Mouse (Mus musculus): ENCODE measurements around the gene Pdlim3. TPM values are rescaled to one million over a fixed set of nuclear protein-coding genes. Genes with fewer than 3 reads are reported as not detected.

Pdlim3 gene
- polyA plus RNA-seq, 1 experiment from 2014 or later, result 5.1 TPM

DNA sequence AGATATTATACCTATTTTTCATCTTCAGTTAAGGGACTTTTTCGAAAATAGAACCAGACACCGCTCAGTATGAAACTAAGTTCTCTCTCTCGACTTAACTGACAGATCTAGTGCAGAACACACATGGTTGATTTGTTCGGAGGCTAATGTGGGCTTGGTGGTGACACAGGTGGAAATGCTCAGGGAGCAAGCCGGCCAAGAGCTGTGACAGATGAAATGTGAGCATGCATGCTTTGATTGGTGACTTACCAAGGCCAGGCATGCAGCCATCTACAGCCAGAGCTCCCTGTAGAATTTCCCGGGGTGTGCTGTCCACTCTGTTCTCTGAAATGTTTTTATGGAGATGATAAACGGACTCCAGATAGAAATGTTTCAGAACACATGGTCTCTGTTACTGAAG, 13.2 kb upstream of the Pdlim3 start:
- Histone ChIP-seq H3K4me2 (ENCODE audit: low read depth, low read length) (no peak overlapping the region), H3K27ac (ENCODE audit: low read length) (no peak overlapping the region), H3K4me1 (ENCODE audit: control insufficient read depth, low read depth, low read length) (no peaks in the 10 kb centered on the region), H3K27me3 (ENCODE audit: control insufficient read depth, insufficient read depth, low read depth, low read length) (no peaks in the 10 kb centered on the region), H3K4me3 (ENCODE audit: low read depth, low read length) (no peak overlapping the region), H3K36me3 (ENCODE audit: control insufficient read depth, insufficient read depth) (no peaks in the 10 kb centered on the region), H3K9ac (ENCODE audit: low read depth, low read length) (no peak overlapping the region), H3K9me3 (replicated peaks; ENCODE audit: control insufficient read depth, low read length) (no peaks in the 10 kb centered on the region)
- ATAC-seq (ENCODE audit: low read depth), result no peak
- WGBS (ENCODE audit: insufficient replicate concordance), result 69% methylated on average over 7 of the region's 7 CpGs

DNA sequence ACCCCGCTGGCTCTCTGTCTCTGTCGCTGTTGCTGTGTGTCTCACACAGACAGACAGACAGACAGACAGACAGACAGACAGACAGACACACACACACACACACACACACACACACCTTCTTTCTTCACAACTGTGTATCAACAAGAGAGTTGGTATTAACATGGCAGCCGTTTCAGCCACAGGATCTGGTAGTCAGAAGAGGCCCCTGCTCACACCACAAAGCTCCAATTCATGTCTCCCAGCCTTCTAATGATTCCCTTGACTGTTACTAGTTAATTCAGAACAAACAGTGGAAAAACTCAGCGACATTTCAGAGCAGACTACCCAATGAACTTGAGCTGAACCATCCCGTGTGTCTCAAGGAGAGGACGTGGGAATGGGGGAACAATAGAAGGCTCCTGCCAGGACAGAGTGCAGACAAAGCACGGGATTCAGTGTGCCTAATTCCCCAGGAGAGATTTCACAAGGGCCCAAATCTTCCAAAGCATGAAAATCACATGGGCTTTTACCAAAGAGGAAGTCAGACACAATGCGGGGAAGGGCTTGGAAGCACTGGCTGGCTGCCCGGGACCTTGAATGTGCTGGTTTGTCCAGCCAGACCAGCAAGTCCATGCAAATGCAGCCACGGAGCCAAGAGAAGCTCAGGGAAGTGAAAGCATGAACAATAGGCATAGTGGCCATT, 10.2 kb upstream of the Pdlim3 start:
- Histone ChIP-seq H3K9me3 (replicated peaks; ENCODE audit: control insufficient read depth, low read length) (no peaks in the 10 kb centered on the region), H3K36me3 (ENCODE audit: control insufficient read depth, insufficient read depth) (no peaks in the 10 kb centered on the region), H3K4me2 (ENCODE audit: low read depth, low read length) (no peak overlapping the region), H3K4me3 (ENCODE audit: low read depth, low read length) (no peak overlapping the region), H3K4me1 (ENCODE audit: control insufficient read depth, low read depth, low read length) (no peaks in the 10 kb centered on the region), H3K9ac (ENCODE audit: low read depth, low read length) (no peak overlapping the region), H3K27me3 (ENCODE audit: control insufficient read depth, insufficient read depth, low read depth, low read length) (no peaks in the 10 kb centered on the region), H3K27ac (ENCODE audit: low read length) (no peak overlapping the region)
- peak; percentile 37; the same call in 1 of the 2 replicates for ATAC-seq (ENCODE audit: low read depth)
- 23% methylated on average over 10 of the region's 10 CpGs for whole genome bisulfite sequencing (ENCODE audit: insufficient replicate concordance)

DNA sequence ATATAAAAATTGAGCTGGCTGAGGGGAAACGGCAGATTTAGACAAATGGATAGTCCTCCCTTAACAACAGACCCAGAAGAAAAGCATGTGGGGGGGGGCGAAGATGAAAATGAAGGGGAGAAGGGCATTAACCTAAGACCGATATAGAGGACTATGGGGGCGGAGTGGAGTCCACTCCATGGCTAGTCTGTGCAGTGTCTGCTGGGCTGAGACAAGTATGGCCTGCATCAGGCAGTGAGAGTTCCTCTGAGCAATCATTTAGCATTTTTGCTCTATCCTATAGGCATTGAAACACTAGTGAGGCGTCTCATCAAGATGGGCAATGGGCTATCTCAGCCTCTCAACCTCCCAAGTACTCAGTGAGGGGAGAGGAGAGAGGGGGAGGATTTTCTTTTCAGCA, 8.9 kb upstream of the Pdlim3 start:
- no peak for ATAC-seq (ENCODE audit: low read depth)
- WGBS (ENCODE audit: insufficient replicate concordance), result 60% methylated on average over 5 of the region's 5 CpGs
- no peaks in the 10 kb centered on the region for H3K4me1 ChIP-seq (ENCODE audit: control insufficient read depth, low read depth, low read length)
- no peak overlapping the region for H3K9ac ChIP-seq (ENCODE audit: low read depth, low read length)
- no peaks in the 10 kb centered on the region for H3K9me3 ChIP-seq (replicated peaks; ENCODE audit: control insufficient read depth, low read length)
- no peaks in the 10 kb centered on the region for H3K36me3 ChIP-seq (ENCODE audit: control insufficient read depth, insufficient read depth)
- H3K4me2 ChIP-seq (ENCODE audit: low read depth, low read length), result no peak overlapping the region
- no peaks in the 10 kb centered on the region for H3K27me3 ChIP-seq (ENCODE audit: control insufficient read depth, insufficient read depth, low read depth, low read length)
- no peak overlapping the region for H3K27ac ChIP-seq (ENCODE audit: low read length)
- no peak overlapping the region for H3K4me3 ChIP-seq (ENCODE audit: low read depth, low read length)

DNA sequence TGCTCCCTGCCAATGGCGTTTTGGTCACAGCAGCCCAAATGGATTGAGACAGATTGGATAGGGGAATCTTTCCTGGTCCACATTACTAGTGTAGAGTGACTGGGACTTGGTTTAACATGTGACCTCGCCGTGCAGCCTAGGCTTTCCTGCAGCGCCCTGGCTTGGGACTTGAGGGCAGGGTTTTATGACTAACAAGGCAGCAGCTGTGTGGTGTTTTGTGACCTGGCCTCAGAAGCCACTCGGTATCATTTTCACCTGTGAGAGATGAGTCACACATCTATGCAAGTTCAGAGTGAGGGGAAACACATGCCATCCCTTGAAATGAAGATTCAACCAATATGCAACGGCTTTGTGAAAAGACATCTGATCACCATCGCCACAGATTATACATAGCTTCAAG, 7.6 kb upstream of the Pdlim3 start:
- Histone ChIP-seq H3K9ac (ENCODE audit: low read depth, low read length) (no peak overlapping the region), H3K4me3 (ENCODE audit: low read depth, low read length) (no peak overlapping the region), H3K27ac (ENCODE audit: low read length) (no peak overlapping the region), H3K27me3 (ENCODE audit: control insufficient read depth, insufficient read depth, low read depth, low read length) (no peaks in the 10 kb centered on the region), H3K36me3 (ENCODE audit: control insufficient read depth, insufficient read depth) (no peaks in the 10 kb centered on the region), H3K9me3 (replicated peaks; ENCODE audit: control insufficient read depth, low read length) (no peaks in the 10 kb centered on the region), H3K4me1 (ENCODE audit: control insufficient read depth, low read depth, low read length) (no peaks in the 10 kb centered on the region), H3K4me2 (ENCODE audit: low read depth, low read length) (no peak overlapping the region)
- no peak for ATAC-seq (ENCODE audit: low read depth)
- 77% methylated on average over 7 of the region's 7 CpGs for WGBS (ENCODE audit: insufficient replicate concordance)

DNA sequence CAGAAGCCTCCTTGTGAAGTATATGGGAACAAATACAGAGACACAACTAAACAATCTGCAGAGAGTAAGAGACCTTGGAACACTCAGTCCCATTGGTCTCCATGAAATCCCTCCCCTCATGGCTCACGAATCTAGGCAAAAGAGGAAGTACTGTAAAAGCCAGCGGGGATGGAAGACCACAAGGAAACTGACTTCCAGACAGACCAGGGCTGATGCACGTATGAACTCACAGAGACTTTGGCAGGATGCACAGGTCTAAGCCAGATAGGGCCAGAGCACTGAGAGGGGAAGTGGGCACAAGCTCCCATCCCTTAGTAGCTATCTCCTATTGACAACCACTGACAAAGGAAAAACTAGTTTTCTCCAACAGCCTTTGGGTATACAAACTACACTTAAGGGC, 4.8 kb upstream of the Pdlim3 start:
- no peaks in the 10 kb centered on the region for H3K9me3 ChIP-seq (replicated peaks; ENCODE audit: control insufficient read depth, low read length)
- no peak overlapping the region for H3K27ac ChIP-seq (ENCODE audit: low read length)
- WGBS (ENCODE audit: insufficient replicate concordance), result 16% methylated on average over 3 of the region's 3 CpGs
- no peak overlapping the region for H3K4me2 ChIP-seq (ENCODE audit: low read depth, low read length)
- no peak for ATAC-seq (ENCODE audit: low read depth)
- no peak overlapping the region for H3K9ac ChIP-seq (ENCODE audit: low read depth, low read length)
- no peak overlapping the region for H3K4me3 ChIP-seq (ENCODE audit: low read depth, low read length)
- no peaks in the 10 kb centered on the region for H3K36me3 ChIP-seq (ENCODE audit: control insufficient read depth, insufficient read depth)
- no peaks in the 10 kb centered on the region for H3K4me1 ChIP-seq (ENCODE audit: control insufficient read depth, low read depth, low read length)
- H3K27me3 ChIP-seq (ENCODE audit: control insufficient read depth, insufficient read depth, low read depth, low read length), result peaks cover 8% of the 10 kb centered on the region

DNA sequence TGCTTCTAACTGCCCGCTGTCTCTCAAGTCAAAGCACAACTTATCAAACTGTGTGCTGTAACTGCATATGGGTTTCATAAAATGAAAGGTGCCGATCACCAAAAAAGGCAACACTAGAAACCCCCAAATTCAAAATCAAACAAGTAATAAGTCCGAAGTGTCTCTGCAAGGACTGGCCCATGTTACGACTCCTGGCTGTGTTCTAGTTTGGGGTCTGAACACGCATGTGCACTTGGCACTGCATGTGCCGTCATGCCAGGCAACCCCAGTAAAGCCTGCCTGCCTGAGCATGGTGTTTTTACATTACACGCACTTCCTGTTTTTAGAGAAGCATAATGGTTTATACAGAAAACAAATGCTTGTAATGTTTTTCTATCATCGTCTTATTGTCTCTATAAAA, 3.5 kb upstream of the Pdlim3 start:
- Histone ChIP-seq H3K9me3 (replicated peaks; ENCODE audit: control insufficient read depth, low read length) (no peaks in the 10 kb centered on the region), H3K4me2 (ENCODE audit: low read depth, low read length) (no peak overlapping the region), H3K9ac (ENCODE audit: low read depth, low read length) (no peak overlapping the region), H3K27ac (ENCODE audit: low read length) (no peak overlapping the region), H3K4me3 (ENCODE audit: low read depth, low read length) (no peak overlapping the region), H3K27me3 (ENCODE audit: control insufficient read depth, insufficient read depth, low read depth, low read length) (peaks cover 10% of the 10 kb centered on the region), H3K36me3 (ENCODE audit: control insufficient read depth, insufficient read depth) (no peaks in the 10 kb centered on the region), H3K4me1 (ENCODE audit: control insufficient read depth, low read depth, low read length) (no peaks in the 10 kb centered on the region)
- 71% methylated on average over 8 of the region's 8 CpGs for WGBS (ENCODE audit: insufficient replicate concordance)
- ATAC-seq (ENCODE audit: low read depth), result no peak

DNA sequence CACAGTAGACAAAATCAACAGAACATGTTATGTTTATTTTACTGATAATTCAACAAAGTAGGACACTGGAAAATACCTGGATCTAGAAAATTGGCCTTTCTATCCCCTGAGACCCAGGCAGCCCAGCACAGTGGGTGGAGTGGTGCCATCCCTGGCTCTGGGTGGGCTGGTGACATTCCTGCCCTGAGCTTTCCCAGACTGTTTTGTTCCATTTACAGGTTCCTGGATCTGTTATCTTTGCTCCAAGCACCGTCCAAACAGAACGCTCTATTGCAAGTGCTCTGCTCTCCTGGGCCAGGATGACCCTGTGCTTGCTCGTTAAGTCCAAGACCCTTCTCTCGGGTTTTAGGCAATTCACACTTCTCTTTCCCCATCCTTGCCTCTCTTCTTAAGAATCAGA, 1.5 kb upstream of the Pdlim3 start:
- 42% methylated on average over 4 of the region's 4 CpGs for WGBS (ENCODE audit: insufficient replicate concordance)
- Histone ChIP-seq H3K9ac (ENCODE audit: low read depth, low read length) (no peak overlapping the region), H3K27ac (ENCODE audit: low read length) (no peak overlapping the region), H3K27me3 (ENCODE audit: control insufficient read depth, insufficient read depth, low read depth, low read length) (peaks cover 10% of the 10 kb centered on the region), H3K36me3 (ENCODE audit: control insufficient read depth, insufficient read depth) (no peaks in the 10 kb centered on the region), H3K9me3 (replicated peaks; ENCODE audit: control insufficient read depth, low read length) (no peaks in the 10 kb centered on the region), H3K4me1 (ENCODE audit: control insufficient read depth, low read depth, low read length) (no peaks in the 10 kb centered on the region), H3K4me2 (ENCODE audit: low read depth, low read length) (no peak overlapping the region), H3K4me3 (ENCODE audit: low read depth, low read length) (no peak overlapping the region)
- ATAC-seq (ENCODE audit: low read depth), result no peak

DNA sequence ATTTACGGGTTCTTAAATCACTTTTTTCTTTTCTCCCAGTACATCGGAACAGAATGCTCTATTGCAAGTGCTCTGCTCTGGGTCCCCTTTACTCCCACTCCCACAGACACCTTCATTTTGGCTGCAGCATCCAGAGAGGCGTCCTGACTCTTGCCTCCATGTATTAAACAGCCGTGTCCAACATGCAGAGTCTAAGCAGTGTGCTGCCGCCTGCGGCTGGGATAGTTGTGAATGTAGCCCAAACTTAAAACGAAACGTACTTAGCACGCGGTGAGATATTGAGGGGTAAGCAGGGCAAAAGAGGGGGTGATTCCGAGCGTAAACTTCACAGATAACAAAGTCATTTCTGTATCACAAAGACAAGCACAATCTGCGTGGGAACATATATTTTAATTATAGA, 709 bp upstream of the Pdlim3 start:
- H3K27me3 ChIP-seq (ENCODE audit: control insufficient read depth, insufficient read depth, low read depth, low read length), result peaks cover 10% of the 10 kb centered on the region
- H3K9me3 ChIP-seq (replicated peaks; ENCODE audit: control insufficient read depth, low read length), result no peaks in the 10 kb centered on the region
- WGBS (ENCODE audit: insufficient replicate concordance), result 12% methylated on average over 13 of the region's 13 CpGs
- H3K27ac ChIP-seq (ENCODE audit: low read length), result no peak overlapping the region
- no peaks in the 10 kb centered on the region for H3K4me1 ChIP-seq (ENCODE audit: control insufficient read depth, low read depth, low read length)
- no peak for ATAC-seq (ENCODE audit: low read depth)
- no peak overlapping the region for H3K9ac ChIP-seq (ENCODE audit: low read depth, low read length)
- H3K4me2 ChIP-seq (ENCODE audit: low read depth, low read length), result peak overlapping the region; percentile 49
- peak overlapping the region; percentile 35 for H3K4me3 ChIP-seq (ENCODE audit: low read depth, low read length)
- H3K36me3 ChIP-seq (ENCODE audit: control insufficient read depth, insufficient read depth), result no peaks in the 10 kb centered on the region

DNA sequence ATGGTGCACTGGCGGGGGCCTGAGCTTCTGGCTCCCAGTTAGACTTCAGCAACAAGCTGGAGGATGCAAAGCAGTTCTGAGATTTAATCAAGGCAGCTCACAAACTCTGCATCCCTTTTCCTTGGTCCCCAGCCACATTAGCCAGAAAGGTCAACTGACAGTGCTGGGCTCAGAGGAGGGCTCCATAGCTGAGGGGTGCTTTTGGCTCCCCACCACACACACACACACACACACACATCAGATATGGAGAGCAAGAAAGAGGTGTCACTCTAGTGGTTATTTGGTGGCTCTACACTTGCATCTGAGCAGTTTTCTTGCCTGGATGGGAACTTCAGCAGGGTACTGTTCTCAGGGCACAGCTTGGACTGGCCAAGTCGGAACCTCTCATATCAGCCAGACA, 514 bp downstream of the Pdlim3 start:
- no peak overlapping the region; the same call in 1 of the 2 replicates for H3K4me3 ChIP-seq (ENCODE audit: low read depth, low read length)
- H3K9ac ChIP-seq (ENCODE audit: low read depth, low read length), result no peak overlapping the region

More for the DNA sequence above, 514 bp downstream of the Pdlim3 start:
- peaks cover 10% of the 10 kb centered on the region for H3K27me3 ChIP-seq (ENCODE audit: control insufficient read depth, insufficient read depth, low read depth, low read length)
- H3K9me3 ChIP-seq (replicated peaks; ENCODE audit: control insufficient read depth, low read length), result no peaks in the 10 kb centered on the region
- WGBS (ENCODE audit: insufficient replicate concordance), result 27% methylated on average over 2 of the region's 2 CpGs
- no peak overlapping the region for H3K27ac ChIP-seq (ENCODE audit: low read length)
- peak overlapping the region; percentile 49; the same call in 1 of the 2 replicates for H3K4me2 ChIP-seq (ENCODE audit: low read depth, low read length)
- no peak for ATAC-seq (ENCODE audit: low read depth)
- H3K4me1 ChIP-seq (ENCODE audit: control insufficient read depth, low read depth, low read length), result no peaks in the 10 kb centered on the region
- H3K36me3 ChIP-seq (ENCODE audit: control insufficient read depth, insufficient read depth), result no peaks in the 10 kb centered on the region

Data from liver, embryonic 16.5 days (tissue).